Mouse (Mus musculus) embryonic facial prominence, embryonic 13.5 days (tissue): ENCODE measurements around the gene Ubd. TPM values are rescaled to one million over a fixed set of nuclear protein-coding genes. Genes with fewer than 3 reads are reported as not detected.

Experiments used
- ATAC-seq: fragments of 200-750 bp; cut with Nextera tagmentation; 2 replicates; pipeline ENCODE4 v1.8.0; 2017; ENCODE audit warnings: low read depth; ENCODE audit not compliant: insufficient number of reproducible peaks, insufficient read depth, low FRiP score, low TSS enrichment
- H3K27ac ChIP-seq: fragments of 300-500 bp; sonication (generic); 2 replicates; pipeline ENCODE4 v1.5.1; 2015; ENCODE audit warnings: moderate library complexity, mild to moderate bottlenecking, inconsistent platforms
- H3K27me3 ChIP-seq: fragments of 300-500 bp; sonication (generic); 2 replicates; pipeline ENCODE4 v1.6.1; 2015; ENCODE audit warnings: mild to moderate bottlenecking, inconsistent platforms
- H3K36me3 ChIP-seq: fragments of 300-500 bp; sonication (generic); 2 replicates; pipeline ENCODE4 v1.6.1; 2015; ENCODE audit warnings: mild to moderate bottlenecking, inconsistent platforms
- H3K4me1 ChIP-seq: fragments of 300-500 bp; sonication (generic); 2 replicates; pipeline ENCODE4 v1.6.1; 2015; ENCODE audit warnings: inconsistent platforms
- H3K4me2 ChIP-seq: fragments of 300-500 bp; sonication (generic); 2 replicates; pipeline ENCODE4 v1.6.1; 2015; ENCODE audit warnings: moderate library complexity, mild to moderate bottlenecking, inconsistent platforms
- H3K4me3 ChIP-seq: fragments of 300-500 bp; sonication (generic); 2 replicates; pipeline ENCODE4 v1.5.1; 2015; ENCODE audit warnings: mild to moderate bottlenecking, inconsistent platforms
- H3K9ac ChIP-seq: fragments of 300-500 bp; sonication (generic); 2 replicates; pipeline ENCODE4 v1.6.1; 2015; ENCODE audit warnings: mild to moderate bottlenecking, inconsistent platforms
- H3K9me3 ChIP-seq: fragments of 300-500 bp; sonication (generic); 2 replicates; pipeline ENCODE4 v1.6.1; 2016; ENCODE audit warnings: inconsistent platforms
- WGBS: fragments of 180-500 bp; shearing (Covaris S2); methylation state at CpG from one replicate; pipeline ENCODE4 v1.1.7; 2015; ENCODE audit warnings: mixed read lengths; 5-methylcytosine and 5-hydroxymethylcytosine counted together
- polyA plus RNA-seq: library from polyadenylated mRNA; unstranded; fragments of >200 nt; fragmentation: Nextera tagmentation; extraction: Ambion mirVana; gene quantifications from 2 replicates; pipeline ENCODE4 v1.2.1, GENCODE M21; 2015

Gene Ubd
- not detected in 2 replicates for polyA plus RNA-seq

DNA sequence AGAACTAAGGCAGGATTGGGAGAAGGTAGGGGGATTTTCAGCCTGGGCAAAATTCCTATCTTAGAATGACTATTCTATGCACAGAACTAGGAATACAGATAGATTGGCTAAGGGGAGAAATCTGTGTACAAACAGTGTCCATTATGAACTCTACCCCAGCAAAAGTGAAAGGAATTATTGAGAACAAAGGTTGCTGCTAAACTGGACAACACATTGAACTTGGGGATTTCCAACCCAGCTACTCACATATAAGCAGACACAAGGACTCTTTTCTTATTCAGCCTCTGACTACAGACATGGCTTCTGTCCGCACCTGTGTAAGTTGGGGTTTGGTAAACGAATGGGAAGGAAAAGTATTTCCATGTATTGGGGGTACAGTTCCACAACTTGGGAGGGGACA lies at the start of gene Ubd:
TSS of gene Ubd (plus strand) at position 237 of the 400 bp plus-strand sequence.
- 88% methylated on average over 2 of the region's 2 CpGs for WGBS
- Histone ChIP-seq H3K4me2 (no peak within 1 kb of the TSS), H3K9me3 (no peaks in the 10 kb centered on the region), H3K36me3 (no peaks in the 10 kb centered on the region), H3K9ac (no peak within 1 kb of the TSS), H3K27me3 (peaks cover 40% of the 10 kb centered on the region), H3K27ac (no peak within 1 kb of the TSS), H3K4me3 (no peak within 1 kb of the TSS), H3K4me1 (peaks cover 9% of the 10 kb centered on the region; the same call in 1 of the 2 replicates)
- ATAC-seq: no peak

DNA sequence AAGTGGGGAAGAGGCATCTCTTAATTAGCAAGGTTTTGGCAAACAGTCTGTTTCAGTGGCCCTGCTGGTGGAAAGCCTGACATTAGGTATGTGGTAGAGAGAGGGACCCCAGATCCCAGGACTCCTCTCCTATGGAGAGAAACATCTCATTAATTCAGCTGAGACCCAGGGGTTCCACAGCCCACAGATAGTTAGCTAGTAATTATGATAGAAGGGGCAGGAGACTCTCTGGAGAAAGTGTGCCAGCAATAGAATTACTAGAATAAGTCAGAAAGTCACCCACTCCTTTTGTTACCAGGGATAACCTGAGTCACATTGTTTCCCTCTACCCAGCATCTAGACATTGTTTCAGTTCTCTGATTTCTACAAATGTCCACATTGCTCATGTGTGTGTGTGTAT lies 32.3 kb upstream of the Ubd start, which contains the start of gene Olfr93:
TSS of gene Olfr93 (minus strand) at position 101 of the 400 bp plus-strand sequence.
- Histone ChIP-seq H3K4me3 (no peak within 1 kb of the TSS), H3K4me1 (no peaks in the 10 kb centered on the region), H3K36me3 (no peaks in the 10 kb centered on the region), H3K27me3 (no peaks in the 10 kb centered on the region), H3K9me3 (no peaks in the 10 kb centered on the region), H3K9ac (no peak within 1 kb of the TSS), H3K4me2 (no peak within 1 kb of the TSS), H3K27ac (no peak within 1 kb of the TSS)
- no peak for ATAC-seq

DNA sequence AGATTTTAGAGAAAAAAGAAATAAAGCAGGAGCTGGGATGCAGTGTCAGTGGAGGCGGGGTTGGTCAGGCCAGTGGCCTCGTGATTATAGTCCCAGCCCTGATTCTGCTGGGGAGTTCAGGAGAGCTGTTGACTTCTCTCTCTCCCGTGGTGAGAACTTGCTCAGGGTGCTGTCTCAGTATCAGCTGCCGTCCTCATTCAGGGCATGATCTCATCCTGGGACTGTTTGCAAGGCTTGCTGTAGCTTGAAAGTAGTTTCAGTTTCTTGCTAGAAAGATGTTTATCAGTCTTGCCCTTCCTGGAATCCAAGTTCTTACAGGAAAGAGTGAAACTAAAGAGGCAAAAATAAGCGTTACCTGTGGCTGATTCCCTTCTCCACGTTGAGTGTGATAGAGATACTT lies 8.2 kb upstream of the Ubd start:
- 41% methylated on average over 6 of the region's 6 CpGs for WGBS
- no peaks in the 10 kb centered on the region for H3K36me3 ChIP-seq
- no peak overlapping the region for H3K9ac ChIP-seq
- H3K9me3 ChIP-seq: no peaks in the 10 kb centered on the region
- no peak overlapping the region for H3K4me2 ChIP-seq
- H3K27ac ChIP-seq: no peak overlapping the region
- no peaks in the 10 kb centered on the region for H3K4me1 ChIP-seq
- no peak for ATAC-seq
- H3K4me3 ChIP-seq: no peak overlapping the region
- H3K27me3 ChIP-seq: no peaks in the 10 kb centered on the region; the same call in 1 of the 2 replicates

DNA sequence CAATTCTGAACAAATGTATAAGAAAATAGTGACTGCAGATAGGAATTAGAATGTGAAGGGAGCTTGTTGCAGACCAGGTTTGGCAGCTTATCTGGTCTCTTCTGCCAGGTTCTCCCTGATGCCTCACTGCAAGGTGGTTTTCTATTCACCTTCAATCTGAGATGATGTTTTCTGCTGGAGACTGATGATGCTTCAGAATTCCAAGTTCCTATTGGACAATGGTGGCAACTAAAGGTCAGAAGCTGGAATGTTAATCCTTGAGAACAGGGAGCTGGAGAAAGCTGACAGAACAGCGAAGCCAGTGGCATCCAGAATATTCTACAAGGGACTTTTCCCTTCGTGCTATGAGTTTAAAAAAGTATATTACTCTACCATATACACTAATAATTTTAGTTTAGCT lies 3.0 kb upstream of the Ubd start:
- H3K9me3 ChIP-seq: no peaks in the 10 kb centered on the region
- no peak overlapping the region for H3K27ac ChIP-seq
- no peak for ATAC-seq
- WGBS: 35% methylated on average over 2 of the region's 2 CpGs
- no peaks in the 10 kb centered on the region for H3K4me1 ChIP-seq
- no peaks in the 10 kb centered on the region for H3K36me3 ChIP-seq
- no peak overlapping the region for H3K9ac ChIP-seq
- H3K4me3 ChIP-seq: no peak overlapping the region
- H3K4me2 ChIP-seq: no peak overlapping the region
- H3K27me3 ChIP-seq: peaks cover 10% of the 10 kb centered on the region

DNA sequence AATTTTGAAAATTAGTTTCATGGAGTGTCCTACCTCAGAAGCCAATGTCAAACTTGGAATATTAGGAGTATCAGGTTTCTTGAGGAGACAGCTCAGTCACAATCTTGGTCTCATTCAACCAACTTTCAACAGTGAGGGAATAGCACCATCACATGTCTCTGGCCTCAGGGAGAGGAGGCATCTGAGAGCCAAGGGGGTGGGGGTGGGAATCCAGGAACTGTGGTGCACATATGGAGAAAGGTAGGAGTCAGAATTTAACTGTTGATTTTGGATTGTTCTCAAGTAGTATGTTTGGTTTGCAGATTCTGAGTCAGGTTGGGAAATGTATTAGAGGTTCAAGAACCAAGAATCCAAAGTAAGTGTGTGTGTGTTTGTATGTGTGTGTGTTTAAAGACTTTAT lies 660 bp upstream of the Ubd start:
- Histone ChIP-seq H3K27me3 (peaks cover 34% of the 10 kb centered on the region), H3K4me3 (no peak overlapping the region), H3K27ac (no peak overlapping the region), H3K36me3 (no peaks in the 10 kb centered on the region), H3K9me3 (no peaks in the 10 kb centered on the region), H3K9ac (no peak overlapping the region), H3K4me1 (peaks cover 9% of the 10 kb centered on the region; the same call in 1 of the 2 replicates), H3K4me2 (no peak overlapping the region)
- ATAC-seq: no peak

DNA sequence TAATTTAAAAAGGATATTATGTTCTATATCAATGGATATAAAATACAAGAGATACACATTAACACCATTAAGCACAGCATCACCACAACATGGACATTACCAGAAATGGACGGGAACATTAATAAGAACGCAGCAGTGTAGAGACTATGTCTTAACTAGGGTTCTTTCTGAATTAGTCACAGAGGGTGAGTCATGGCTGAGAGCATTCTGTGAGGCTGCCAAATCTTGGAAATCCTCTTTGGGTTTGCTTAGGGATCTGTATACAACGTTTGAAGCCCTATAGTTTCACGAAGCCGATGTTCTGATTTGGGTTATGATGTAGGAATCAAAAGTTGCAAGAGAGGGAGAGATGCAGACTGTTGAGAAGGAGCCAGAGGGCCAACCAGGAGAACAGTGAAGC lies 1.1 kb downstream of the Ubd start:
- no peak overlapping the region for H3K27ac ChIP-seq
- 82% methylated on average over 5 of the region's 5 CpGs for WGBS
- ATAC-seq: no peak
- H3K27me3 ChIP-seq: peaks cover 42% of the 10 kb centered on the region
- H3K36me3 ChIP-seq: no peaks in the 10 kb centered on the region
- no peak overlapping the region for H3K9ac ChIP-seq
- H3K4me2 ChIP-seq: no peak overlapping the region
- H3K4me3 ChIP-seq: no peak overlapping the region
- H3K9me3 ChIP-seq: no peaks in the 10 kb centered on the region
- peaks cover 9% of the 10 kb centered on the region; the same call in 1 of the 2 replicates for H3K4me1 ChIP-seq

DNA sequence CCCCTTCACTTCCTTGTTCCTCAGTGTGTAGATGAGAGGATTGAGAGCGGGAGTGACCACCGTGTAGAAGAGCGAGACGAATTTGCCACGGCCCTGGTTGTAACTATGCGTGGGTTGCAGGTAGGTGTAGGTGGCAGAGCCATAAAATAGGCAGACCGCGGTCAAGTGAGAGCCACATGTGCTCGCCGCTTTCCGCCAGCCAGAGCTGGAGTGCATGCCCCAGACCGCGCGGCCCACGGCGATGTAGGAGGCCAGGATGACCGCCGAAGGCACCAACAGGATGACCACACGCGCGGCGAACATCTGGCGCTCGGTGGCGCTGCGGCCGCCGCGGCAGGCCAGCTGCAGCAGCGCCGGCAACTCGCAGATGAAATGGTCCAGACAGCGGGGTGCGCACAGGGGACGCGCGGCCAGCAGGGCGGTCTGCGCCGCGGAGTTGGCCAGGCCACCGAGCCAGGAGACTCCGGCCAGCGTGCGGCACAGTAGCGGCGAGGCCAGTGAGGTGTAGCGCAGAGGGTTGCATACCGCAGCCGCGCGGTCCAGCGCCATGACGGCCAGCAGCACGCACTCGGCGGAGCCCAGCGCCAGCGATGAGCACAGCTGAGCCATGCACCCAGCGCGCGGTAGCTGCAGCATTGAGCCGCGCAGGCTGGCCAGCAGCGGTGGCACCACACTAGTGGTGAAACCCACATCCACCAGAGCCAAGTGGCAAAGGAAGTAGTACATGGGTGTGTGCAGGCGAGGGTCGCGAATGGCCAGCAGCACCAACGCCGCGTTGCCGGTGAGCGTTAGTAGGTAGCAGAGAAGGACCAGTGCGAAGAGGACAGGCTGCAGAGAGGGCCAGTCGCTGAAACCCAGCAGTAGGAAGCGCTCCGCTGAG lies 3.4 kb downstream of the Ubd start:
- H3K36me3 ChIP-seq: no peaks in the 10 kb centered on the region
- peak overlapping the region; percentile 62 for H3K9ac ChIP-seq
- no peaks in the 10 kb centered on the region for H3K9me3 ChIP-seq
- H3K4me1 ChIP-seq: peaks cover 9% of the 10 kb centered on the region; the same call in 1 of the 2 replicates
- ATAC-seq: peak; percentile 67; the same call in 1 of the 2 replicates
- peak overlapping the region; percentile 57 for H3K4me3 ChIP-seq
- peaks cover 50% of the 10 kb centered on the region for H3K27me3 ChIP-seq
- H3K27ac ChIP-seq: no peak overlapping the region
- peak overlapping the region; percentile 97 for H3K4me2 ChIP-seq
- under 1% methylated on average over 73 of the region's 77 CpGs for WGBS

DNA sequence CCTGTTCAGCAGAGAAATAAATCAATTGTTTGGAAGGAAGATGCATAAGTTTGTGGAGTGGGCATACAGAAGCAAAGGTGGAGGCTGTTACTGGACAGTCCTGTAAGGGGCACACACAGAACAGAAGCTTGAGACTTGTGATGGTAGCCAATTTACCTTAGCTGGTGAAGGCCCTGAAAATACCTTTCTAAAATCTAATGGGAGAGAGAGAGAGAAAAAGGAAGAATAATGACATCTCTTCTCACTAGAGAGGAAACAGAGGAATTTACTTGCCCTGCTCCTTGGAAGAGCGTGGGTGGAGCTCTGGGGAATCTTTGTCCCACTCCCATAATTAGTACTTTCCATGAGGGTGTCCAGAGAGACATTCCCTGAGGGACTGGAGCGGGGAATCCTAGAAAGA lies 7.2 kb downstream of the Ubd start, which contains the start of gene Olfr94:
TSS of gene Olfr94 (minus strand) at position 101 of the 400 bp plus-strand sequence.
- 53% methylated on average over 2 of the region's 2 CpGs for WGBS

DNA sequence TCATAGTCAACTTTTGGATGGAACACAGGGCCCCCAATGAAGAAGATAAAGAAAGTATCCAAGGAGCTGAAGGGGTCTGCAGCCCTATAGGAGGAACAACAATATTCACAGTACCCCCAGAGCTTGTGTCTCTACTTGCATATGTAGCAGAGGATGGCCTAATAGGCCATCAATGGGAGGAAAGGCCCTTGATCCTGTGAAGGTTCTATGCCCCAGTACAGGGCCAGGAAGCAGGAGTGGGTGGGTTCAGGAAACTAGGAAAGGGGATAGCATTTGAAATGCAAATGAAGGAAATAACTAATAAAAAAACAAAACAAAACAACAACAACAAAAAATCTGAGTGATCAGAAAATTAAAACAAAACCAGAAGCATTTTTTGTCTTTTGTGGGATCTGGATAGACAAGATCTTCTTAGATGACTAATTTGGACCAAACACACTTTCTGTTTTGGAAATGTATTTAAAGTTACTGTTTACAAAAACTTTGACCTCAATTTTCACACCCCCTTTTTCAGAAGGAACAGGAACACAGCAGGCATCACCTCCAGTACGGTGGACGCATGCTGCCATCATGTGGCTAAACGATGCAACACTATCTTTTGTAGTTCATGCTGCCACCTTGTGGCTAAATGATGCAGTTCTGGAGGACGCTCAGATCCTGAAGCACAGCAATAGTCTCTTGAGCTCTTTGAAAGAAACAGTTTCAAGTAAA lies 9.7 kb downstream of the Ubd start:
- Histone ChIP-seq H3K4me3 (no peak overlapping the region), H3K9ac (no peak overlapping the region), H3K27ac (no peak overlapping the region), H3K4me1 (no peaks in the 10 kb centered on the region), H3K9me3 (no peaks in the 10 kb centered on the region), H3K4me2 (no peak overlapping the region), H3K27me3 (peaks cover 19% of the 10 kb centered on the region), H3K36me3 (no peaks in the 10 kb centered on the region)
- no peak for ATAC-seq
- WGBS: 0% methylated on average over 4 of the region's 4 CpGs

More for the DNA sequence above, 7.2 kb downstream of the Ubd start, which contains the start of gene Olfr94:
- no peak within 1 kb of the TSS for H3K4me3 ChIP-seq
- no peak within 1 kb of the TSS for H3K27ac ChIP-seq
- no peaks in the 10 kb centered on the region for H3K36me3 ChIP-seq
- no peak within 1 kb of the TSS for H3K4me2 ChIP-seq
- no peak for ATAC-seq
- no peaks in the 10 kb centered on the region for H3K9me3 ChIP-seq
- no peak within 1 kb of the TSS for H3K9ac ChIP-seq
- H3K4me1 ChIP-seq: peaks cover 9% of the 10 kb centered on the region; the same call in 1 of the 2 replicates
- H3K27me3 ChIP-seq: peaks cover 39% of the 10 kb centered on the region

DNA sequence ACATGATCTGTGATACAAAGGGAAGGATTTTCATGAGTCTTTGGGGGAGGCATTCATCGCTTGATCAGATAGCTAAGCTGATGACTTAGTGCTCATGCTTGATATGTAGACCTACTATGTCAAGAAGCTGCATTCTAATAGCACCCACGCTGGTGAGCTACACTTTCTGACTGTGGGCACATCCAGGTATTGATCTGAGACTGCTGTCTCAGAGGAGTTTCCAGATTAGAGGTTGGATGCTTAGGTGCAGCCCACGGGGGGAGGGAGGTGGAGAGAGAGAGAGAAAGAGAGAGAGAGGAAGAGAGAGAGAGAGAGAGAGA lies 10.2 kb downstream of the Ubd start:
- H3K9ac ChIP-seq: no peak overlapping the region
- H3K27me3 ChIP-seq: peaks cover 14% of the 10 kb centered on the region; the same call in 1 of the 2 replicates
- H3K36me3 ChIP-seq: no peaks in the 10 kb centered on the region
- no peaks in the 10 kb centered on the region for H3K9me3 ChIP-seq
- no peak overlapping the region for H3K27ac ChIP-seq
- no peak overlapping the region for H3K4me2 ChIP-seq
- H3K4me3 ChIP-seq: no peak overlapping the region
- WGBS: 27% methylated on average over 3 of the region's 3 CpGs
- no peak for ATAC-seq
- no peaks in the 10 kb centered on the region for H3K4me1 ChIP-seq

DNA sequence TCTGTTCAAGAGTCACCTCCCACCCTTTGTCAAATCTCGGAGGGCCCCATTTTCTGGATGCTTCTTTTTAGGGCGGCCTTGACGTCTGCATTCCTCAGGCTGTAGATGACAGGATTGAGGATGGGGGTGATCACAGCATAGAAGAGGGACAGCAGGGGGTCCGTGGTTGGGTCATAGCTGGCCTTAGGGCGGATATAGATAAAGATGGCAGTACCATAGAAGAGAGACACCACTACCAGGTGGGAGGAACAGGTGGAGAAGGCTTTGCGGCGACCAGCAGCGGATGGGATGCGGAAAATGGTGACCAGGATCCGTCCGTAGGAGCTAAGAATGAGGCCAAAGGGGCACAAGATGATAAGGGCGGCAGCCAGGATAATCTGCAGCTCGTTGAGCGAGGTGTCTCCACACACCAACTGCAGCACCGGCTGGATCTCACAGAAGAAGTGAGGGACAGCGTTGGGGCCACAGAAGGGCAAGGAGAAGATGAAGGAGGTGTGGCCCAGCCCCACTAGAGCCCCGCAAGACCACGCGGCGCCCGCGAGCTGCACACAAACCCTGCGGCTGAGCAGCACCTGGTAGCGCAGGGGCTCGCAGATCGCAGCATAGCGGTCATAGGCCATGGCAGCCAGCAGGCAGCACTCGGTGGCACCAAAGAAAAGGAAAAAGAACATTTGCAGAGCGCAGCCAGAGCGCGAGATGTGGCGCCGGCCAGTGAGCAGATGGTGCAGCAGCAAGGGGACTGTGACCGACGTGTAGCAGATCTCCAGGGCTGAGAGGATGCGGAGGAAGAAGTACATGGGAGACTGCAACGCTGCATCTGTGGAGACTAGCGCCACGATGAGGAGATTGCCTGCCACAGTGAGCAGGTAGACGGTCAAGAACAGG lies 17.4 kb downstream of the Ubd start:
- H3K4me1 ChIP-seq: no peaks in the 10 kb centered on the region
- H3K9ac ChIP-seq: 0 out of 2 replicates have a peak overlapping the region, but pooled peaks have one; percentile 36
- H3K27ac ChIP-seq: no peak overlapping the region
- no peaks in the 10 kb centered on the region; the same call in 1 of the 2 replicates for H3K9me3 ChIP-seq
- H3K27me3 ChIP-seq: peaks cover 34% of the 10 kb centered on the region
- WGBS: 19% methylated on average over 40 of the region's 40 CpGs
- H3K4me3 ChIP-seq: peak overlapping the region; percentile 21; the same call in 1 of the 2 replicates
- H3K36me3 ChIP-seq: no peaks in the 10 kb centered on the region
- no peak for ATAC-seq
- peak overlapping the region; percentile 48 for H3K4me2 ChIP-seq
